ENCODE assay signal across 8 mouse cellular contexts in the genomic region with DNA sequence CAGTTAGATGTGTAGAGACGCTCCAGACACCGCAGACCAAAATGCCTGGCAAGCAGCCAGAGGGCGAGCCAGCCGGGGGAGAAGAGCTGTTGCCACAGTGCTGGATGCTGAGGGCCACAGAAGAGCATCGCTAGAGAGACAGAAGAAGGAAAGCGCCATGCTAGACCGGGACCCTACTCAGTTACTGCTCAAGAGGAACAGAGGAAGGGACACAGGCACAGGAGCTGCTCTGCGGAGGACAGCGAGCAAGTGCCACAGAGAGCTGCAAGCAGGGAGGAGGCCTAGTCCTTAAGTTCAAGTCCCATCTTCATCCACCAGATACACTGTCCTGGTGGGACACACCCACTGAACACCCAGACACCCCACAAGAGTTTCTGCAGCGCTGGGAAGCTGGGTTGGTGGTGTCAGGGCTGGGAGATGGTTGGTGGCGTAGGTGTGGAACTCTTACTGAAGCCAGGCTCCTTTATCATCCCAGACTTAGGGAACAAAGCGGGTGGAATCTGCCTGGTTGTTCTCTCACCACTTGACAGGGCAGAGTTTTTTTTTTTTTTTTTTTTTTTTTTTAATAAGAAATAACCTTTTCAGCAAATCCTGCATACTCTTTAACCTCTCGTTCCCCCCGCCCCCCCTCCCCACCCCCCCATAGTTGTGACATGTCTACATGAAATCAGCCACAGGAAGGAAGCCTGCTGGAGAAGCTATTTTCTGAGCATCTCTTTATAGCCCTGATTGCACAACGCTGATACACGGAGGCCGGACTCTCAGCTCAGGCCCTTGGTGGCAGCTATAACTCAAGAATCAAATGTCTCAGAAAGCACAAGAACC. TPM values are rescaled to one million over a fixed set of nuclear protein-coding genes. Genes with fewer than 3 reads are reported as not detected.
DNase-seq lines count a peak whose midpoint lies in the region; ATAC-seq lines count a peak whose summit lies in the region.

No protein-coding gene starts in this region.

- DNase-seq in heart, adult 18-20 months: peak; percentile 66 to 67
- DNase-seq in heart, adult 8-10 months (ENCODE audit: low spot score): no peak
- peak; percentile 72 for DNase-seq in right cerebral cortex, postnatal 10 days (ENCODE audit: low spot score in 2 of 2)
- no peak for DNase-seq in right cerebral cortex, adult 2 months (ENCODE audit: low spot score in 2 of 2)
- DNase-seq in heart, postnatal 36 days: peak; percentile 56 to 63
- DNase-seq in right cerebral cortex, adult 18-20 months: no peak

- intact Hi-C loops in heart, postnatal 36 days (cut with DNase I): no loop called here

- ATAC-seq in megakaryocyte, adult 5-6 weeks (ENCODE audit: poor library complexity, severe bottlenecking): peak; percentile 43
- no peak for ATAC-seq in frontal cortex, adult (ENCODE audit: low TSS enrichment)

RNA-seq across cellular contexts. Expression of a gene that starts 29.0 kb away (rescaled TPM):
- total RNA-seq in heart, adult 18-20 months (2021): 10 to 100 TPM; 42.7 to 46.4 TPM
- 10 to 100 TPM; 44.3 to 57.6 (median 46.7) TPM for total RNA-seq in heart, adult 8-10 months (2022)
- 10 to 100 TPM; 40.2 to 46.2 TPM for total RNA-seq in heart, postnatal 36 days (2021)
- total RNA-seq in megakaryocyte, adult 5-6 weeks (2015): 46.7 and 48.7 TPM in 2 replicates
- 41.6 and 51.3 TPM in 2 replicates for total RNA-seq in megakaryocyte, adult 5-6 weeks (2017)

RNA-seq across cellular contexts. Expression of a gene that starts 29.3 kb away (rescaled TPM):
- total RNA-seq in heart, adult 18-20 months (2021): 1,000 to 10,000 TPM; 4,737 to 4,778 TPM
- 1,000 to 10,000 TPM; 4,385 to 5,037 (median 4,791) TPM for total RNA-seq in heart, adult 8-10 months (2022)
- 1,000 to 10,000 TPM; 4,631 to 4,708 TPM for total RNA-seq in heart, postnatal 36 days (2021)
- 776 and 796 TPM in 2 replicates for total RNA-seq in megakaryocyte, adult 5-6 weeks (2015)
- 479 and 480 TPM in 2 replicates for total RNA-seq in megakaryocyte, adult 5-6 weeks (2017)

RNA-seq across cellular contexts. Expression of a gene that starts 29.5 kb away (rescaled TPM):
- total RNA-seq in heart, adult 18-20 months (2021): not detected
- not detected for total RNA-seq in heart, adult 8-10 months (2022)
- total RNA-seq in heart, postnatal 36 days (2021): 1 to 10 TPM in 1 of 2 experiments, not detected in 1; 1.1 TPM
- total RNA-seq in megakaryocyte, adult 5-6 weeks (2015): not detected in 2 replicates
- 0.29 TPM in 1 of 2 replicates, not detected in the other for total RNA-seq in megakaryocyte, adult 5-6 weeks (2017)

RNA-seq across cellular contexts. Expression of a gene that starts 38.8 kb away (rescaled TPM):
- total RNA-seq in heart, adult 18-20 months (2021): 1 to 10 TPM; 4.8 to 6.9 TPM
- total RNA-seq in heart, adult 8-10 months (2022): 1 to 10 TPM; 2.6 to 4.0 (median 4.0) TPM
- total RNA-seq in heart, postnatal 36 days (2021): 1 to 10 TPM; 3.9 to 5.6 TPM
- 167 and 175 TPM in 2 replicates for total RNA-seq in megakaryocyte, adult 5-6 weeks (2015)
- total RNA-seq in megakaryocyte, adult 5-6 weeks (2017): 282 and 289 TPM in 2 replicates

RNA-seq across cellular contexts. Expression of a gene that starts 49.9 kb away (rescaled TPM):
- 1 to 10 TPM; 5.6 to 6.3 TPM for total RNA-seq in heart, adult 18-20 months (2021)
- total RNA-seq in heart, adult 8-10 months (2022): 1 to 10 TPM; 3.0 to 5.7 (median 4.3) TPM
- 1 to 10 TPM; 3.1 to 3.4 TPM for total RNA-seq in heart, postnatal 36 days (2021)
- 0.18 TPM in 1 of 2 replicates, not detected in the other for total RNA-seq in megakaryocyte, adult 5-6 weeks (2015)
- total RNA-seq in megakaryocyte, adult 5-6 weeks (2017): not detected in 2 replicates

Comparison
In these comparisons a context has a peak if more than half of its experiments do, and no peak if none do; other contexts are left out.
1. DNase-seq: peak in heart, adult 18-20 months (2 of 2), right cerebral cortex, postnatal 10 days (2 of 2) and heart, postnatal 36 days (2 of 2); none in heart, adult 8-10 months (single experiment), right cerebral cortex, adult 2 months (0 of 2) and right cerebral cortex, adult 18-20 months (single experiment).
2. RNA of a gene that starts 29.3 kb away (total RNA-seq): 4,385 to 5,037 TPM in heart, adult 8-10 months, 4,737 to 4,778 TPM in heart, adult 18-20 months and 4,631 to 4,708 TPM in heart, postnatal 36 days; 479 to 796 TPM in megakaryocyte, adult 5-6 weeks; every median in the first group is over 4 times any median in the second.